Mouse (Mus musculus): ENCODE measurements around the gene Cdh16.

GRCm38 (mm10) chr8:104627065-104627740, 3.0 kb upstream of the Cdh16 start:
- TF ChIP-seq CTCF (IDR thresholded peaks at IDR 0.05; ENCODE audit: borderline replicate concordance, insufficient read depth, low read length) (no peak), POLR2A (IDR thresholded peaks at IDR 0.05; ENCODE audit: low read depth, low read length) (no peak)
